Mouse (Mus musculus) central nervous system, embryonic 11.5 days (tissue): ENCODE data around the gene 4833423E24Rik. TPM values are rescaled to one million over a fixed set of nuclear protein-coding genes. Genes with fewer than 3 reads are reported as not detected.

Experiments used
- polyA plus RNA-seq: library from polyadenylated mRNA; depleted of rRNA; stranded (reverse); fragments of >200 nt; gene quantifications from 2 replicates; pipeline ENCODE4 v1.2.3, GENCODE M21; 2012; rRNA removed

Gene 4833423E24Rik
- 0.04 TPM in 2 replicates for polyA plus RNA-seq

GRCm38 (mm10) chr2:85518879-85519278 lies at the start of gene 4833423E24Rik:
Gene 4833423E24Rik (minus strand): TSS chr2:85519024.

GRCm38 (mm10) chr2:85443539-85443938 lies 75.3 kb downstream of the 4833423E24Rik start, which contains the start of gene Olfr995:
Gene Olfr995 (minus strand): TSS chr2:85443639.

GRCm38 (mm10) chr2:85436351-85436750 lies 82.5 kb downstream of the 4833423E24Rik start, which contains the start of gene Olfr994:
Gene Olfr994 (minus strand): TSS chr2:85436451.

Other genes with a start within 250 kb of the 4833423E24Rik start
- not detected in 2 replicates for gene Olfr987, start 179.7 kb downstream of the 4833423E24Rik start, polyA plus RNA-seq
- not detected in 2 replicates for gene Olfr988, start 155.8 kb downstream of the 4833423E24Rik start, polyA plus RNA-seq
- gene Olfr992, start 109.6 kb downstream of the 4833423E24Rik start, polyA plus RNA-seq: not detected in 2 replicates
- not detected in 2 replicates for gene Olfr993, start 104.1 kb downstream of the 4833423E24Rik start, polyA plus RNA-seq
- gene Olfr994, start 82.6 kb downstream of the 4833423E24Rik start, polyA plus RNA-seq: not detected in 2 replicates
- not detected in 2 replicates for gene Olfr995, start 75.4 kb downstream of the 4833423E24Rik start, polyA plus RNA-seq
- not detected in 2 replicates for gene Olfr996, start 60.2 kb upstream of the 4833423E24Rik start, polyA plus RNA-seq
- not detected in 2 replicates for gene Olfr998, start 69.9 kb upstream of the 4833423E24Rik start, polyA plus RNA-seq
- not detected in 2 replicates for gene Olfr1000, start 92.9 kb upstream of the 4833423E24Rik start, polyA plus RNA-seq
- gene Olfr1002, start 131.7 kb upstream of the 4833423E24Rik start, polyA plus RNA-seq: not detected in 2 replicates
- gene Olfr154, start 145.4 kb upstream of the 4833423E24Rik start, polyA plus RNA-seq: not detected in 2 replicates
- not detected in 2 replicates for gene Olfr1006, start 159.7 kb upstream of the 4833423E24Rik start, polyA plus RNA-seq
- not detected in 2 replicates for gene Olfr1008, start 170.4 kb upstream of the 4833423E24Rik start, polyA plus RNA-seq
- gene Olfr1009, start 196.4 kb upstream of the 4833423E24Rik start, polyA plus RNA-seq: not detected in 2 replicates
- not detected in 2 replicates for gene Olfr1012, start 243.7 kb upstream of the 4833423E24Rik start, polyA plus RNA-seq
- gene Olfr1013, start 248.1 kb upstream of the 4833423E24Rik start, polyA plus RNA-seq: not detected in 2 replicates